Mouse (Mus musculus): ENCODE measurements around the gene Hyls1. TPM values are rescaled to one million over a fixed set of nuclear protein-coding genes. Genes with fewer than 3 reads are reported as not detected.
A peak's percentile ranks its signal among the peaks of the same experiment; 100 is the strongest.
"Not testable (repeated sequence)": the region's sequence is repeated elsewhere in the genome, so short reads cannot be mapped to it uniquely, and the experiment has no call there.

The Hyls1 gene
- total and polyA plus RNA-seq, 3 experiments: 10.5 to 10.6 TPM; not detected in 1

DNA sequence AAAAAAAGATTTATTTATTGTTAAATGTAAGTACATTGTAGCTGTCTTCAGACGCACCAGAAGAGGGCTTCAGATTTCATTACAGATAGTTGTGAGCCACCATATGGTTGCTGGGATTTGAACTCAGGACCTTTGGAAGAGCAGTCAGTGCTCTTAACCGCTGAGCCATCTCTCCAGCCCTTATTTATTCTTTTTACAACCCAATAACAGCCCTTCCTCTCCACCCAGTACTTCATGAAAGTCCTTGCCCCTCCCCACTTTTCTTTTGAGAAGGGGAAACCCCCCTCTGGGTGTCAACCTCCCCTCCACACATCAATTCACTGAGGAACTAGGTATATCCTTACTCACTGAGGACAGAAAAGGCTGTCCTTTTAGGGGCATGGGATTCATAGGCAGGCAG lies 46.6 kb upstream of the Hyls1 start:
- not testable (repeated sequence) for H3K4me3 ChIP-seq (ENCODE audit: control insufficient read depth in 1 of 2, insufficient read depth in 1 of 2, low read depth in 2 of 2, low read length in 2 of 2); H3K79me2 ChIP-seq (ENCODE audit: control insufficient read depth, insufficient read depth, low read length, poor library complexity); DNase-seq (ENCODE audit: low read depth, low spot score); H3K9me3 ChIP-seq (replicated peaks; ENCODE audit: insufficient read depth, low read length); H3K27me3 ChIP-seq (ENCODE audit: control insufficient read depth in 1 of 2, insufficient read depth in 2 of 2, low read length in 2 of 2); H3K9ac ChIP-seq (ENCODE audit: control insufficient read depth, low read depth, low read length, poor library complexity, severe bottlenecking); H3K4me1 ChIP-seq (ENCODE audit: control insufficient read depth in 1 of 2, insufficient read depth in 2 of 2, low read length in 2 of 2); H3K36me3 ChIP-seq (ENCODE audit: control insufficient read depth in 1 of 2, insufficient read depth in 2 of 2, low read length in 2 of 2); H3K27ac ChIP-seq (ENCODE audit: control insufficient read depth, low read depth, low read length)

- H3K36me3 ChIP-seq (ENCODE audit: control insufficient read depth in 1 of 2, insufficient read depth in 2 of 2, low read length in 2 of 2): no peaks in the 10 kb centered on the region
- DNase-seq (ENCODE audit: low read depth, low spot score): peak; percentile 4
- H3K4me3 ChIP-seq (ENCODE audit: control insufficient read depth in 1 of 2, insufficient read depth in 1 of 2, low read depth in 2 of 2, low read length in 2 of 2): no peak overlapping the region
- peak; percentile 42 for TF ChIP-seq RAD21 (IDR thresholded peaks at IDR 0.05; ENCODE audit: low read depth, low read length)
- no peak for TF ChIP-seq UBTF (IDR thresholded peaks at IDR 0.05; ENCODE audit: borderline replicate concordance, insufficient read depth, low read depth, low read length)
- TF ChIP-seq MXI1 (IDR thresholded peaks at IDR 0.05; ENCODE audit: low read depth, low read length): no peak
- TF ChIP-seq NRF1 (IDR thresholded peaks at IDR 0.05; ENCODE audit: insufficient read depth, low read depth, low read length, poor library complexity, severe bottlenecking): no peak
- no peak for TF ChIP-seq NELFE (IDR thresholded peaks at IDR 0.05; ENCODE audit: low read depth, low read length)
- peak in 1 of 3 experiments; percentile 41; a peak in 2 of 6 replicates for TF ChIP-seq CTCF (IDR thresholded peaks at IDR 0.05 in 2 of 3, conservative IDR thresholded peaks at IDR 0.05 in 1 of 3; ENCODE audit: control insufficient read depth in 1 of 3, insufficient read depth in 1 of 3, low read depth in 2 of 3, low read length in 3 of 3, poor library complexity in 1 of 3, severe bottlenecking in 1 of 3)
- no peak for TF ChIP-seq JUND (IDR thresholded peaks at IDR 0.05; ENCODE audit: low read depth, low read length)
- TF ChIP-seq POLR2AphosphoS5 (IDR thresholded peaks at IDR 0.05; ENCODE audit: borderline replicate concordance, low read depth, low read length): no peak
- no peak for TF ChIP-seq USF1 (IDR thresholded peaks at IDR 0.05; ENCODE audit: low read depth, low read length)
- TF ChIP-seq ZMIZ1 (IDR thresholded peaks at IDR 0.05; ENCODE audit: low read depth, low read length): no peak
- no peak for TF ChIP-seq TBP (IDR thresholded peaks at IDR 0.05; ENCODE audit: low read depth, low read length)
- TF ChIP-seq EP300 (IDR thresholded peaks at IDR 0.05; ENCODE audit: low read depth in 1 of 2, low read length in 2 of 2): no peak
- TF ChIP-seq RCOR1 (IDR thresholded peaks at IDR 0.05; ENCODE audit: low read depth, low read length): no peak
- TF ChIP-seq HCFC1 (IDR thresholded peaks at IDR 0.05; ENCODE audit: low read depth, low read length): no peak
- no peak for TF ChIP-seq ELF1 (IDR thresholded peaks at IDR 0.05; ENCODE audit: low read depth, low read length)
- TF ChIP-seq SMC3 (IDR thresholded peaks at IDR 0.05; ENCODE audit: low read depth, low read length): peak; percentile 38; the same call in 1 of the 2 replicates
- no peak overlapping the region for H3K27ac ChIP-seq (ENCODE audit: control insufficient read depth, low read depth, low read length)
- no peaks in the 10 kb centered on the region for H3K4me1 ChIP-seq (ENCODE audit: control insufficient read depth in 1 of 2, insufficient read depth in 2 of 2, low read length in 2 of 2)
- no peaks in the 10 kb centered on the region for H3K79me2 ChIP-seq (ENCODE audit: control insufficient read depth, insufficient read depth, low read length, poor library complexity)
- H3K9ac ChIP-seq (ENCODE audit: control insufficient read depth, low read depth, low read length, poor library complexity, severe bottlenecking): no peak overlapping the region
- H3K27me3 ChIP-seq (ENCODE audit: control insufficient read depth in 1 of 2, insufficient read depth in 2 of 2, low read length in 2 of 2): peaks cover 0 to 1% of the 10 kb centered on the region in 2 experiments; a peak in 2 of 4 replicates
- no peaks in the 10 kb centered on the region for H3K9me3 ChIP-seq (replicated peaks; ENCODE audit: insufficient read depth, low read length)
Observed at GRCm38 (mm10) chr9:35614005-35614404, 43.8 kb upstream of the Hyls1 start.
